Mouse (Mus musculus) brain, embryonic 18.5 days (tissue): ENCODE data around the gene Olfr1107.

Experiments
- DNase-seq: peaks from one replicate; pipeline ENCODE4 v3.0.0-alpha.2; 2012; ENCODE audit warnings: low read depth, low spot score

Olfr1107 gene

DNA sequence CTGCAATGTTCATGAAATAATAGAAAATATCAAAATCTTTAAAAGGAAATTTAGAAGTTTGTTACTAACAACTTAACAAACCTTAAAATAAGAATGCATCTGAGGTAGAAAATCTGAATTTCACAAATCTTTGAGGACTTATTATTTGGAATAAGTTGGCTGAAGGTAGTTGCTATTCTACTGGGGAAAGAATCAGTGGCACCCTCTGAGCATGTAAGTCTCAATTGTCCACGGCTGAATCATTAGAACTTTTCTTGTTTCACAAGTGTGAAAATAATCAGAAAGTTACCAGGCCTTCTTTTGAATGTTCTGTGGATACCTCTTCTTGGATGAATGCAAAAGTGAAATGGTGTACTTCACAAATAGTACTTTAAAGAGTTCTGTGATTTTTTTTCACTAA is at the start of gene Olfr1107:
Gene Olfr1107, minus strand, starts transcription at position 101 of the 400 bp plus-strand sequence.
- DNase-seq, result no peak

GRCm38 (mm10) chr2:87114467-87114866 is 38.9 kb upstream of the Olfr1107 start, which contains the start of gene Olfr259:
TSS of gene Olfr259 (minus strand) at chr2:87114567.
- no peak for DNase-seq

GRCm38 (mm10) chr2:87095908-87096307 is 20.3 kb upstream of the Olfr1107 start, which contains the start of gene Olfr1109:
TSS of gene Olfr1109 (minus strand) at chr2:87096008.
- DNase-seq, result no peak

DNA sequence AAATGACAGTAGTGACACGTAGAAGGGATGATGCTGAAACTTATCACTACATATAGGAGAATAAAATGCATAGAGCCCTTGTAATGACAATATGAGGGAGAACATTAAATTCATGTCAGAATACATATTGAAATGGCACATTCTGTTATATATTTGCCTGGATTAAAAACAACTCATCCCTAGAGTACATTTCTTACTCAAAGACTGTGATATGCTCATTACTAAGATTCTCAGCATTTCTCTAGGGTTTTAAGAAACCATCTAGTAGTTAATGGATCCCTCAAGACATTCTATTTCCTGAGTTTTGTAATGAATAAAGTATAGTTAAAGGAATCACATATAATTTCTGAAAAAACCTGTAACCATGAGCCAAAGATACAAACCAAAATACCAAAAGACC is 23.4 kb downstream of the Olfr1107 start, which contains the start of gene Olfr1106:
Gene Olfr1106, minus strand, starts transcription at position 101 of the 400 bp plus-strand sequence.
- DNase-seq, result no peak

DNA sequence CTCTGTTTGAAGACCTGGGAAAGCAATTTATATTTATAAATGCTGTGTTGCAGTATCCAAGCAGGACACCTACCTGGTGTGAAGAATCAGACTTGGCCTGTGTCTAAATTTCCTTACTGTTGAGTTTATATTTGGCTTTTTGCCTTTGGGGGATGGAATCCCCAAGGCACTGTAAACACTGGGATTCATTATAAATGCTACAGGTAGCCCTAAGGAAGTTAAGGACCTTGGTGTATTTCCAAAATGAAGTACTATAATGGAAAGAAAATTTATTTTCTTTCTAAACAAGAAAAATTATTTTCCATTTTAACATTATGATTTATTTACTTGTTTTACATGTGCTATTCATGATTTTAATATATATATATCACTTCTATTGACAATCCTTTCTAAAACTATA is 39.2 kb downstream of the Olfr1107 start, which contains the start of gene Olfr1105:
Gene Olfr1105, minus strand, starts transcription at position 101 of the 400 bp plus-strand sequence.
- DNase-seq, result no peak

DNA sequence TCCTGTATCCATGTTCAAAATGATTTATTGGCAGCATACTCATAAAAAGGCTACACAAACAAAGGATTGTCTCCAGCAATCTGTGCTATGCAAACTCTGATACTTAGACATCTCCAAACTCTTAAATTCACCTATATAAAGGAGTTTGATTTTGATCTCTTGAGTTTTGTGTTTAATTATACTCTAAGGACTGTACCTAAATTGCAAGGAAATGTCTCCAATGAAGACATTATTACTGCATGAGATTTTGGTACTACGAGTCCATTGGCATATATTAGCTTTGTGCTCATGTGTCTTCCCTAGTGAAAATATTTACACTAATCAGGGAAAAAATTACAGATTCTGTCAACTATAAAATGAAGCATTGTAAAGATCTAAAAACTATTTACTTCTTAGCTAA is 48.6 kb downstream of the Olfr1107 start, which contains the start of gene Olfr1104:
Gene Olfr1104, minus strand, starts transcription at position 101 of the 400 bp plus-strand sequence.
- no peak for DNase-seq
